ENCODE assay signal across 26 mouse cellular contexts in genomic region chr3:21771752-21772298, GRCm38 (mm10).
A peak's percentile ranks its signal among the peaks of the same experiment; 100 is the strongest.
DNase-seq lines count a peak whose midpoint lies in the region; ATAC-seq lines count a peak whose summit lies in the region.
"Had no signal": no experiment of that assay in that cellular context is flagged by ENCODE, and none has a peak within 500 bp of the region (broad histone marks: within the 10 kb centered on the region; RNA-seq: fewer than 3 reads in every experiment).

No protein-coding gene starts in this region.

- ATAC-seq in frontal cortex, adult (ENCODE audit: low TSS enrichment): peak; percentile 96
- ATAC-seq in CD4-positive, CD25-positive, alpha-beta regulatory T cell, adult 4 months: no peak
- no peak for ATAC-seq in midbrain, embryonic 14.5 days (ENCODE audit: low FRiP score, low TSS enrichment)
- ATAC-seq: activated CD4-positive, CD25-positive, alpha-beta regulatory T cell, adult 4 months; forebrain, embryonic 15.5 days; hindbrain, embryonic 16.5 days; liver, embryonic 12.5 days; midbrain, embryonic 13.5 days; Patski had no signal

- H3K4me2 ChIP-seq in midbrain, embryonic 14.5 days (ENCODE audit: low read length): no peak overlapping the region
- H3K4me2 ChIP-seq: forebrain, embryonic 15.5 days; heart, embryonic 13.5 days; liver, embryonic 12.5 days; lung, embryonic 14.5 days; midbrain, embryonic 13.5 days had no signal

- no peaks in the 10 kb centered on the region for H3K4me1 ChIP-seq in midbrain, embryonic 14.5 days (ENCODE audit: control insufficient read depth, insufficient read depth, low read length)
- H3K4me1 ChIP-seq: forebrain, embryonic 15.5 days had no signal

- WGBS in midbrain, embryonic 14.5 days: 89% methylated on average over 4 of the region's 4 CpGs

- no peak overlapping the region for H3K27ac ChIP-seq in midbrain, embryonic 14.5 days (replicated peaks; ENCODE audit: low read depth, low read length)
- H3K27ac ChIP-seq: forebrain, embryonic 15.5 days; heart, embryonic 13.5 days; liver, embryonic 12.5 days; midbrain, embryonic 13.5 days had no signal

- H3K36me3 ChIP-seq in midbrain, embryonic 14.5 days (ENCODE audit: control insufficient read depth, insufficient read depth, low read length): no peaks in the 10 kb centered on the region
- H3K36me3 ChIP-seq: forebrain, embryonic 15.5 days; heart, embryonic 13.5 days; liver, embryonic 12.5 days; midbrain, embryonic 13.5 days had no signal

- H3K9me3 ChIP-seq in midbrain, embryonic 14.5 days (ENCODE audit: control insufficient read depth, low read length): no peaks in the 10 kb centered on the region
- H3K9me3 ChIP-seq: forebrain, embryonic 15.5 days; heart, embryonic 13.5 days; liver, embryonic 12.5 days; midbrain, embryonic 13.5 days had no signal

- no peak overlapping the region for H3K4me3 ChIP-seq in midbrain, embryonic 14.5 days (replicated peaks; ENCODE audit: low read depth, low read length)
- H3K4me3 ChIP-seq: forebrain, embryonic 15.5 days; heart, embryonic 13.5 days; liver, embryonic 12.5 days; midbrain, embryonic 13.5 days had no signal

- no peak overlapping the region for H3K9ac ChIP-seq in midbrain, embryonic 14.5 days (replicated peaks; ENCODE audit: low read length)
- H3K9ac ChIP-seq: forebrain, embryonic 15.5 days; heart, embryonic 13.5 days; liver, embryonic 12.5 days; lung, embryonic 14.5 days; midbrain, embryonic 13.5 days had no signal

- DNase-seq in frontal cortex, postnatal 10 days (ENCODE audit: low spot score in 2 of 2): no peak
- peak; percentile 40 for DNase-seq in layer of hippocampus, adult 9-11 months
- no peak for DNase-seq in layer of hippocampus, postnatal 10 days (ENCODE audit: low spot score in 2 of 2)
- peak; percentile 38 to 48 for DNase-seq in left cerebral cortex, adult 18-20 months (ENCODE audit: low spot score in 2 of 2)
- DNase-seq in right cerebral cortex, postnatal 14 days: peak; percentile 10
- no peak for DNase-seq in midbrain, embryonic 14.5 days
- DNase-seq: adrenal gland, postnatal 25 days; B cell, adult 2 months; cerebellum, adult 9-11 months; heart, adult 11 months; heart, postnatal 4 days; kidney, adult 11 months; kidney, postnatal 25 days; lung, embryonic 14.5 days; lung, postnatal 4 days; retina, postnatal 1 day; thymus, postnatal 14 days had no signal

- H3K27me3 ChIP-seq in midbrain, embryonic 14.5 days (ENCODE audit: control insufficient read depth, insufficient read depth, low read length): no peaks in the 10 kb centered on the region
- H3K27me3 ChIP-seq: forebrain, embryonic 15.5 days; heart, embryonic 13.5 days; liver, embryonic 12.5 days; midbrain, embryonic 13.5 days had no signal

Comparison
In these comparisons a context has a peak if more than half of its experiments do, and no peak if none do; other contexts are left out.
1. DNase-seq: peak in layer of hippocampus, adult 9-11 months (single experiment), left cerebral cortex, adult 18-20 months (2 of 2) and right cerebral cortex, postnatal 14 days (single experiment); none in frontal cortex, postnatal 10 days (0 of 2), layer of hippocampus, postnatal 10 days (0 of 2) and midbrain, embryonic 14.5 days (single experiment).